Mouse (Mus musculus) neural tube, embryonic 11.5 days (tissue): ENCODE data around the gene Prepl. TPM values are rescaled to one million over a fixed set of nuclear protein-coding genes. Genes with fewer than 3 reads are reported as not detected.

ENCODE experiments used
- ATAC-seq: fragments of 200-750 bp; cut with Nextera tagmentation; 2 replicates; pipeline ENCODE4 v1.8.0; 2017; ENCODE audit warnings: moderate number of reproducible peaks, mild to moderate bottlenecking, moderate TSS enrichment, moderate library complexity; ENCODE audit not compliant: insufficient read depth, low FRiP score, low TSS enrichment
- DNase-seq: peaks from one replicate; pipeline ENCODE4 v3.0.0-alpha.2; 2015; ENCODE audit warnings: low spot score
- H3K27ac ChIP-seq: fragments of 300-500 bp; sonication (generic); 2 replicates; pipeline ENCODE4 v1.5.1; 2014; ENCODE audit warnings: low read depth, mild to moderate bottlenecking, low read length
- H3K27me3 ChIP-seq: fragments of 300-500 bp; sonication (generic); 2 replicates; pipeline ENCODE4 v1.6.1; 2014; ENCODE audit warnings: mild to moderate bottlenecking, low read length, mixed read lengths; ENCODE audit not compliant: control insufficient read depth, insufficient read depth
- H3K36me3 ChIP-seq: fragments of 300-500 bp; sonication (generic); 2 replicates; pipeline ENCODE4 v1.6.1; 2014; ENCODE audit warnings: mild to moderate bottlenecking, low read length, moderate library complexity, mixed read lengths; ENCODE audit not compliant: control insufficient read depth, insufficient read depth
- H3K4me1 ChIP-seq: fragments of 300-500 bp; sonication (generic); 2 replicates; pipeline ENCODE4 v1.6.1; 2014; ENCODE audit warnings: low read length, mixed read lengths; ENCODE audit not compliant: control insufficient read depth, insufficient read depth
- H3K4me2 ChIP-seq: fragments of 300-500 bp; sonication (generic); 2 replicates; pipeline ENCODE4 v1.6.1; 2014; ENCODE audit warnings: low read depth, mild to moderate bottlenecking, moderate library complexity
- H3K4me3 ChIP-seq: fragments of 300-500 bp; sonication (generic); 2 replicates; pipeline ENCODE4 v1.5.1; 2014; ENCODE audit warnings: low read depth, low read length
- H3K9ac ChIP-seq: fragments of 300-500 bp; sonication (generic); 2 replicates; pipeline ENCODE4 v1.6.1; 2014; ENCODE audit warnings: mild to moderate bottlenecking, low read length
- H3K9me3 ChIP-seq: fragments of 300-500 bp; sonication (generic); 2 replicates; pipeline ENCODE4 v1.6.1; 2016; ENCODE audit warnings: low read length; ENCODE audit not compliant: control insufficient read depth
- WGBS: fragments of 180-500 bp; shearing (Covaris S2); extraction: QIAGEN DNeasy Blood & Tissue Kit; methylation state at CpG from one replicate; pipeline ENCODE4 v1.1.7; 2014; 5-methylcytosine and 5-hydroxymethylcytosine counted together
- polyA plus RNA-seq: library from polyadenylated mRNA; unstranded; fragments of >200 nt; fragmentation: Nextera tagmentation; extraction: Ambion mirVana; gene quantifications from 2 replicates; pipeline ENCODE4 v1.2.1, GENCODE M21; 2014

The Prepl gene
- 67.7 and 75.6 TPM in 2 replicates for polyA plus RNA-seq

- Histone ChIP-seq H3K27ac (peak within 1 kb of the TSS; percentile 72), H3K36me3 (no peaks in the 10 kb centered on the region), H3K27me3 (no peaks in the 10 kb centered on the region), H3K4me2 (peak within 1 kb of the TSS; percentile 59), H3K4me3 (peak within 1 kb of the TSS; percentile 55), H3K9ac (peak within 1 kb of the TSS; percentile 65), H3K4me1 (peaks cover 2% of the 10 kb centered on the region; the same call in 1 of the 2 replicates), H3K9me3 (no peaks in the 10 kb centered on the region)
- DNase-seq, result peak; percentile 96
- under 1% methylated on average over 60 of the region's 63 CpGs for WGBS
- ATAC-seq, result peak; percentile 99
These were observed at the start of gene Prepl, which contains the start of gene Camkmt for GRCm38 (mm10) chr17:85090120-85091099. TSS of gene Prepl (minus strand) at chr17:85090241. TSS of gene Camkmt (plus strand) at chr17:85090552.

GRCm38 (mm10) chr17:85138393-85138792, 48.4 kb upstream of the Prepl start:
- WGBS, result 80% methylated on average over 1 of the region's 1 CpGs
- no peak overlapping the region for H3K27ac ChIP-seq
- H3K9ac ChIP-seq, result no peak overlapping the region
- no peaks in the 10 kb centered on the region for H3K9me3 ChIP-seq
- no peak for DNase-seq
- no peaks in the 10 kb centered on the region for H3K4me1 ChIP-seq
- H3K4me2 ChIP-seq, result no peak overlapping the region
- H3K36me3 ChIP-seq, result no peaks in the 10 kb centered on the region
- no peaks in the 10 kb centered on the region for H3K27me3 ChIP-seq
- ATAC-seq, result no peak
- H3K4me3 ChIP-seq, result no peak overlapping the region

DNA sequence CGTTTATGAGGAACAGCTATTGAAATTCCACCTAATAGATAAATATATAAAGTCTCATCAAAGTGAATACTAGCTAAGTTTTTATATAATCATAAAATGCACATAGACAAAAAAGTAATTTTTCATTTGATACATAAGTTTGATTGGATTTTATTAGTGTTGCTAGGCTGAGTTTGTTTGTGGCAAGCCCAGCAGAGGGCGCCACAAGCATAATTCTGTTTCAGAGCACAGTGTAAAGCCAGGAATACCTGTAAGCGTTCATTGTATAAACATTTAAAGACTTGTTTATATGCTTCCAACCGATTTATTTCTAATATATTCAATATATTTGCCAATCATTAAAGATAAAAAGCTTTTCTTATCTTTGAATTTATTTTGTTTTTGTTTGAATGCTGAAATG, 26.6 kb upstream of the Prepl start:
- H3K27ac ChIP-seq, result no peak overlapping the region
- no peaks in the 10 kb centered on the region for H3K27me3 ChIP-seq
- H3K4me3 ChIP-seq, result no peak overlapping the region
- H3K36me3 ChIP-seq, result no peaks in the 10 kb centered on the region
- 32% methylated on average over 4 of the region's 4 CpGs for WGBS
- ATAC-seq, result no peak
- no peak overlapping the region for H3K4me2 ChIP-seq
- no peaks in the 10 kb centered on the region for H3K4me1 ChIP-seq
- no peaks in the 10 kb centered on the region for H3K9me3 ChIP-seq
- H3K9ac ChIP-seq, result no peak overlapping the region
- DNase-seq, result peak; percentile 66

- no peak overlapping the region for H3K9ac ChIP-seq
- H3K27me3 ChIP-seq, result no peaks in the 10 kb centered on the region
- H3K9me3 ChIP-seq, result no peaks in the 10 kb centered on the region
- WGBS, result 87% methylated on average over 8 of the region's 8 CpGs
- no peak overlapping the region for H3K4me2 ChIP-seq
- H3K36me3 ChIP-seq, result no peaks in the 10 kb centered on the region
- no peak for ATAC-seq
- no peak overlapping the region for H3K4me3 ChIP-seq
- no peaks in the 10 kb centered on the region for H3K4me1 ChIP-seq
- DNase-seq, result no peak
- H3K27ac ChIP-seq, result no peak overlapping the region
These were observed 23.4 kb upstream of the Prepl start for GRCm38 (mm10) chr17:85113441-85113840.

DNA sequence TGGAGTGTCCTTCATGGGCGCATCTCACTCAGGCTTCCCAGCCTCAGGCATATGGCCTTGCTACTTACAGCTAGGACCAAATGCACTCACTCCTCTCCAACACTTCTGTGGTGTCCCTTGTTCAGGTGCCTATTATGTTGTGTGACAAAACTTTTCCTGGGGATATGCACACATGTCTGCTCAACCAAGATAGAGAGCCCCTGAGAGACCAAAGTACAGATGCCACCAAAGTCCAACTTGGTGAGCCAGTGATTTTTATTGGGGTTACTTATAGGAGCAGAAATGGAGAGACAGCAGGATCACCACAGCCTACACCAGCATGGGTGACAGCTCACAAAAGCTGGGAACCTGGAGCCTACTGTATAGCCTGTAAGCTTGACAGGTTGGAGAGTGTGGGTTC, 20.6 kb upstream of the Prepl start:
- H3K36me3 ChIP-seq, result no peaks in the 10 kb centered on the region
- H3K4me3 ChIP-seq, result no peak overlapping the region
- WGBS, result 100% methylated on average over 1 of the region's 1 CpGs
- no peaks in the 10 kb centered on the region for H3K9me3 ChIP-seq
- ATAC-seq, result no peak
- no peak for DNase-seq
- no peaks in the 10 kb centered on the region for H3K4me1 ChIP-seq
- no peak overlapping the region for H3K9ac ChIP-seq
- no peak overlapping the region for H3K27ac ChIP-seq
- no peak overlapping the region for H3K4me2 ChIP-seq
- no peaks in the 10 kb centered on the region for H3K27me3 ChIP-seq

DNA sequence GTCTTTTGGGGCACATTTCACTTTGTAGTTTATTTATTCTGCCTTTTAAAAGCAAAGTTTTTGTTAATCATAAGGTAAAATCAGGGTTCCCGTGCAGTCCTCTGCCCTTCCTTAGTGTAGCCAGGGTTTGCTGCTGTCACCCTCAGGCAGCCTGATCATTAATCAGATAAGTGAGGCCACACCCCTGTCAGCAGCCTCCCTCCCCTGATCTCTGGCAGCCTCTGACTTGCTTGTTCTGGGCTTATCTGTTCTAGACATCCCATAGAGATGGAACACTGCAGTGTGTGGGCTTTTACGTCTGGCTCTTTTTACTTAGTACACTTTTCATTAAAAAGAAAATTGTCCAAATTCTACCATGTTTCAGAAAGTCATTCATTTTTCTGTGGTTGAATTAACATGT, 13.3 kb upstream of the Prepl start:
- Histone ChIP-seq H3K27ac (no peak overlapping the region), H3K4me3 (no peak overlapping the region), H3K4me1 (no peaks in the 10 kb centered on the region), H3K9ac (no peak overlapping the region), H3K36me3 (no peaks in the 10 kb centered on the region; the same call in 1 of the 2 replicates), H3K27me3 (no peaks in the 10 kb centered on the region), H3K9me3 (no peaks in the 10 kb centered on the region), H3K4me2 (no peak overlapping the region)
- 59% methylated on average over 2 of the region's 2 CpGs for WGBS
- DNase-seq, result no peak
- ATAC-seq, result no peak

GRCm38 (mm10) chr17:85101751-85102150, 11.7 kb upstream of the Prepl start:
- 61% methylated on average over 7 of the region's 7 CpGs for WGBS
- H3K4me1 ChIP-seq, result no peaks in the 10 kb centered on the region
- DNase-seq (no peak), ATAC-seq (no peak)
- H3K9ac ChIP-seq, result no peak overlapping the region
- H3K36me3 ChIP-seq, result peaks cover 2% of the 10 kb centered on the region
- no peak overlapping the region for H3K27ac ChIP-seq
- H3K4me3 ChIP-seq, result no peak overlapping the region
- no peak overlapping the region for H3K4me2 ChIP-seq
- H3K27me3 ChIP-seq, result no peaks in the 10 kb centered on the region
- 0 out of 2 replicates have a peak, but pooled peaks cover 4% of the 10 kb centered on the region for H3K9me3 ChIP-seq

- ATAC-seq, result no peak
- H3K4me2 ChIP-seq, result no peak overlapping the region
- no peaks in the 10 kb centered on the region for H3K4me1 ChIP-seq
- no peak for DNase-seq
- H3K27me3 ChIP-seq, result no peaks in the 10 kb centered on the region
- no peak overlapping the region for H3K4me3 ChIP-seq
- H3K9ac ChIP-seq, result no peak overlapping the region
- no peak overlapping the region for H3K27ac ChIP-seq
- H3K9me3 ChIP-seq, result 0 out of 2 replicates have a peak, but pooled peaks cover 4% of the 10 kb centered on the region
- WGBS, result 90% methylated on average over 3 of the region's 3 CpGs
- H3K36me3 ChIP-seq, result peaks cover 2% of the 10 kb centered on the region
These were observed 10.2 kb upstream of the Prepl start for GRCm38 (mm10) chr17:85100232-85100631.
